Mouse (Mus musculus) hindbrain, embryonic 14.5 days (tissue): ENCODE results near the gene Soat2. TPM values are rescaled to one million over a fixed set of nuclear protein-coding genes. Genes with fewer than 3 reads are reported as not detected.

Experiments used
- ATAC-seq: fragments of 200-750 bp; cut with Nextera tagmentation; 2 replicates; pipeline ENCODE4 v1.8.0; 2017; ENCODE audit warnings: moderate number of reproducible peaks, mild to moderate bottlenecking, moderate TSS enrichment, moderate library complexity; ENCODE audit not compliant: low FRiP score
- DNase-seq: peaks from one replicate; pipeline ENCODE4 v3.0.0-alpha.2; 2015; ENCODE audit warnings: low spot score
- H3K27ac ChIP-seq: fragments of 300-500 bp; sonication (generic); 2 replicates; pipeline ENCODE4 v1.5.1; 2014; ENCODE audit warnings: mild to moderate bottlenecking, moderate library complexity
- H3K27me3 ChIP-seq: fragments of 300-500 bp; sonication (generic); 2 replicates; pipeline ENCODE4 v1.6.1; 2014; ENCODE audit warnings: mild to moderate bottlenecking, low read length, mixed read lengths; ENCODE audit not compliant: control insufficient read depth, insufficient read depth
- H3K36me3 ChIP-seq: fragments of 300-500 bp; sonication (generic); replicated peaks from 2 replicates; pipeline ENCODE4 v1.6.1; 2014; ENCODE audit not compliant: control insufficient read depth, insufficient read depth
- H3K4me1 ChIP-seq: fragments of 300-500 bp; sonication (generic); replicated peaks from 2 replicates; pipeline ENCODE4 v1.6.1; 2014; ENCODE audit warnings: antibody characterized with exemption, low read length, mixed read lengths; ENCODE audit not compliant: control insufficient read depth, insufficient read depth
- H3K4me2 ChIP-seq: fragments of 300-500 bp; sonication (generic); replicated peaks from 2 replicates; pipeline ENCODE4 v1.6.1; 2014; ENCODE audit warnings: mild to moderate bottlenecking, moderate library complexity
- H3K4me3 ChIP-seq: fragments of 300-500 bp; sonication (generic); replicated peaks from 2 replicates; pipeline ENCODE4 v1.5.1; 2014; ENCODE audit warnings: mild to moderate bottlenecking, low read length
- H3K9ac ChIP-seq: fragments of 300-500 bp; sonication (generic); 2 replicates; pipeline ENCODE4 v1.6.1; 2014
- H3K9me3 ChIP-seq: fragments of 300-500 bp; sonication (generic); 2 replicates; pipeline ENCODE4 v1.6.1; 2016; ENCODE audit warnings: low read length; ENCODE audit not compliant: control insufficient read depth
- WGBS: fragments of 180-500 bp; shearing (Covaris S2); extraction: QIAGEN DNeasy Blood & Tissue Kit; methylation state at CpG from one replicate; pipeline ENCODE4 v1.1.7; 2014; 5-methylcytosine and 5-hydroxymethylcytosine counted together
- polyA plus RNA-seq: library from polyadenylated mRNA; unstranded; fragments of >200 nt; fragmentation: Nextera tagmentation; extraction: Ambion mirVana; gene quantifications from 2 replicates; pipeline ENCODE4 v1.2.1, GENCODE M21; 2014

Gene Soat2
- polyA plus RNA-seq, 1 experiment from 2014 or later: not detected

- no peaks in the 10 kb centered on the region for H3K9me3 ChIP-seq
Measured at GRCm38 (mm10) chr15:102191699-102192098, 41.4 kb downstream of the Soat2 start.

GRCm38 (mm10) chr15:102192271-102192812 lies 42.0 kb downstream of the Soat2 start:
- ATAC-seq (no peak), DNase-seq (no peak)
- no peaks in the 10 kb centered on the region for H3K27me3 ChIP-seq
- no peak overlapping the region for H3K9ac ChIP-seq
- H3K4me3 ChIP-seq: no peak overlapping the region
- H3K9me3 ChIP-seq: no peaks in the 10 kb centered on the region
- no peaks in the 10 kb centered on the region for H3K36me3 ChIP-seq
- no peak overlapping the region for H3K4me2 ChIP-seq
- 78% methylated on average over 7 of the region's 7 CpGs for WGBS
- no peaks in the 10 kb centered on the region for H3K4me1 ChIP-seq
- no peak overlapping the region for H3K27ac ChIP-seq

More at GRCm38 (mm10) chr15:102191699-102192098, 41.4 kb downstream of the Soat2 start:
- Histone ChIP-seq H3K4me3 (no peak overlapping the region), H3K4me2 (no peak overlapping the region), H3K36me3 (no peaks in the 10 kb centered on the region; the same call in 1 of the 2 replicates), H3K27me3 (no peaks in the 10 kb centered on the region), H3K4me1 (no peaks in the 10 kb centered on the region), H3K27ac (no peak overlapping the region), H3K9ac (no peak overlapping the region)
- no peak for DNase-seq
- 75% methylated on average over 7 of the region's 7 CpGs for WGBS
- no peak for ATAC-seq

GRCm38 (mm10) chr15:102192820-102193386 lies 42.6 kb downstream of the Soat2 start:
- H3K27ac ChIP-seq: no peak overlapping the region
- H3K4me3 ChIP-seq: no peak overlapping the region
- H3K9ac ChIP-seq: no peak overlapping the region
- H3K9me3 ChIP-seq: no peaks in the 10 kb centered on the region
- ATAC-seq (no peak), DNase-seq (no peak)
- 73% methylated on average over 5 of the region's 5 CpGs for WGBS
- no peaks in the 10 kb centered on the region for H3K36me3 ChIP-seq
- no peak overlapping the region for H3K4me2 ChIP-seq
- H3K4me1 ChIP-seq: no peaks in the 10 kb centered on the region
- H3K27me3 ChIP-seq: no peaks in the 10 kb centered on the region

GRCm38 (mm10) chr15:102193652-102194051 lies 43.3 kb downstream of the Soat2 start:
- DNase-seq (no peak), ATAC-seq (no peak)
- Histone ChIP-seq H3K27me3 (no peaks in the 10 kb centered on the region), H3K27ac (no peak overlapping the region), H3K9ac (no peak overlapping the region), H3K4me1 (no peaks in the 10 kb centered on the region), H3K36me3 (no peaks in the 10 kb centered on the region), H3K4me2 (no peak overlapping the region), H3K9me3 (no peaks in the 10 kb centered on the region), H3K4me3 (no peak overlapping the region)
- WGBS: 87% methylated on average over 4 of the region's 4 CpGs

- no peaks in the 10 kb centered on the region for H3K36me3 ChIP-seq
- H3K9me3 ChIP-seq: no peaks in the 10 kb centered on the region
- H3K27me3 ChIP-seq: no peaks in the 10 kb centered on the region
- ATAC-seq (no peak), DNase-seq (no peak)
- WGBS: 87% methylated on average over 4 of the region's 4 CpGs
- no peak overlapping the region for H3K27ac ChIP-seq
- H3K4me1 ChIP-seq: no peaks in the 10 kb centered on the region
- H3K4me2 ChIP-seq: no peak overlapping the region
- H3K9ac ChIP-seq: no peak overlapping the region
- H3K4me3 ChIP-seq: no peak overlapping the region
Measured at GRCm38 (mm10) chr15:102194439-102194838, 44.1 kb downstream of the Soat2 start.

GRCm38 (mm10) chr15:102195373-102195772 lies 45.0 kb downstream of the Soat2 start:
- DNase-seq (no peak), ATAC-seq (no peak)

GRCm38 (mm10) chr15:102198841-102199240 lies 48.5 kb downstream of the Soat2 start:
- no peaks in the 10 kb centered on the region for H3K27me3 ChIP-seq
- H3K4me1 ChIP-seq: peaks cover 8% of the 10 kb centered on the region
- WGBS: 81% methylated on average over 4 of the region's 4 CpGs
- no peaks in the 10 kb centered on the region for H3K9me3 ChIP-seq
- no peaks in the 10 kb centered on the region for H3K36me3 ChIP-seq
- no peak overlapping the region for H3K4me3 ChIP-seq
- DNase-seq: no peak
- no peak overlapping the region for H3K9ac ChIP-seq
- ATAC-seq: no peak
- no peak overlapping the region for H3K4me2 ChIP-seq
- H3K27ac ChIP-seq: no peak overlapping the region

More at GRCm38 (mm10) chr15:102195373-102195772, 45.0 kb downstream of the Soat2 start:
- no peaks in the 10 kb centered on the region for H3K4me1 ChIP-seq
- H3K9me3 ChIP-seq: no peaks in the 10 kb centered on the region
- no peaks in the 10 kb centered on the region for H3K27me3 ChIP-seq
- no peak overlapping the region for H3K4me3 ChIP-seq
- whole genome bisulfite sequencing: 89% methylated on average over 4 of the region's 4 CpGs
- H3K9ac ChIP-seq: no peak overlapping the region
- H3K27ac ChIP-seq: no peak overlapping the region
- H3K4me2 ChIP-seq: no peak overlapping the region
- no peaks in the 10 kb centered on the region for H3K36me3 ChIP-seq

- H3K9me3 ChIP-seq: no peaks in the 10 kb centered on the region
- DNase-seq (peak; percentile 93), ATAC-seq (peak; percentile 95)
- H3K36me3 ChIP-seq: peaks cover 37% of the 10 kb centered on the region
- H3K27ac ChIP-seq: peak within 1 kb of the TSS; percentile 99
- peak within 1 kb of the TSS; percentile 70 for H3K4me2 ChIP-seq
- H3K27me3 ChIP-seq: no peaks in the 10 kb centered on the region
- peak within 1 kb of the TSS; percentile 79 for H3K4me3 ChIP-seq
- under 1% methylated on average over 62 of the region's 68 CpGs for WGBS
- peaks cover 39% of the 10 kb centered on the region for H3K4me1 ChIP-seq
- H3K9ac ChIP-seq: peak within 1 kb of the TSS; percentile 92
Measured at GRCm38 (mm10) chr15:102202971-102203834, 52.9 kb downstream of the Soat2 start, which contains the start of gene Zfp740. Gene Zfp740, plus strand, starts transcription at chr15:102203249.

- ATAC-seq (peak; percentile 47), DNase-seq (peak; percentile 74)
- Histone ChIP-seq H3K27me3 (no peaks in the 10 kb centered on the region), H3K4me2 (peak overlapping the region; percentile 60), H3K4me1 (peaks cover 39% of the 10 kb centered on the region), H3K4me3 (peak overlapping the region; percentile 79), H3K9me3 (no peaks in the 10 kb centered on the region), H3K27ac (peak overlapping the region; percentile 99), H3K36me3 (peaks cover 44% of the 10 kb centered on the region), H3K9ac (peak overlapping the region; percentile 92)
- under 1% methylated on average over 42 of the region's 72 CpGs for WGBS
Measured at GRCm38 (mm10) chr15:102203835-102204381, 53.6 kb downstream of the Soat2 start.
